Mouse (Mus musculus) cerebellum, adult 11-12 months (tissue): Measurements from ENCODE around the gene Mfap2.

Experiments used
- DNase-seq: peaks from one replicate; pipeline ENCODE4 v3.0.0; 2022

Mfap2 gene

DNA sequence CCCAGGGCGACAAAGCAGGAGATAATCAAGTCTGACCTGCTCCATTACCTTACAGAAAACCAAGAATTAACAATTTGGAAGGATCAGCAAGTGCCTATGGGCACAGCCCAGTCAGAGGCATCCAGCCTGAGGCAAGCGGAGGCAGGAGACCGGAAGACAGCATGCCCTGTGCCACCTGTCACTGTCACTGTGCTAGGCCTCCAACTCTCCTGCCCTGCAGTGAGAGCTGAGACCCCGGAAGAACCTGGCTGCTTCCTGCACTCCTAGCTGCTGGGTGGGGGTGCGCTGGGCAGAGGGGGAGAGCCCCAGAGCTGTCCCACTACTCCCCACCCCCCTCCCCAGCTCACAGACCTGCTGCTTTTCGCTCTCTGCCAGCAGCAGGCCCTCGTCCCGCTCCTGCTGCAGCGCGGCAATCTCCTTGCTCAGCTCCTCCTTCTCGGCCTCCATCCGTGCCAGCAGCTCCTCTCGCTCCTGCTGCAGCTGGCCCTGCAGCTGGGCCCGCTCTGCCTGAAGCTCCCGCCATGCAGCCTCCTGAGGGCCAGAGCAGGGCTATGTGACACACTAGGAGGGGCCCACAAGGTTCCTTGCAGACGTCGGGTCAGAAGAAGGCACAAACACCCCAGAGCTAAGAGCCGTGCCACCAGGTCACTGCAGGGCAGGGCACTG, 20.5 kb downstream of the Mfap2 start:
- DNase-seq: peak; percentile 67

DNA sequence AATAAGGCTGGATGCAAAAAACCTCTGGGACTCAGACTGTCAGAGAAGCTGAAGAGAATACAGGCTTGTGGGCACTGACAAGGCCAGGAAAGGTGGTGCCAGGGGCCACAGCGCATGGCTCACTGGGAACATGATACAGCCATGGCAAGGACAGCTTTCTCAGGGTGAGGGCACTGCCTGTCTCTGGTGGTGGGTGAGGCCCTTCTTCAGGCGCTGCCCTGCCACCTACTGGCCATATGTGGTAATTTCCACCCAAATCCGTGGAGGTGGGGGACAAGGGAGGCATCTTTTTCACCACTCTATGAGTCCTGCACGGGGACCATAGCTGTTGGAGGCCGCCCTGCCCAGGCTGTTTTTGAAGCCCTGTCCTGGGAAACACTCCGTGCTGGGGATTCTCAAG, 21.5 kb downstream of the Mfap2 start:
- peak; percentile 84 for DNase-seq

DNA sequence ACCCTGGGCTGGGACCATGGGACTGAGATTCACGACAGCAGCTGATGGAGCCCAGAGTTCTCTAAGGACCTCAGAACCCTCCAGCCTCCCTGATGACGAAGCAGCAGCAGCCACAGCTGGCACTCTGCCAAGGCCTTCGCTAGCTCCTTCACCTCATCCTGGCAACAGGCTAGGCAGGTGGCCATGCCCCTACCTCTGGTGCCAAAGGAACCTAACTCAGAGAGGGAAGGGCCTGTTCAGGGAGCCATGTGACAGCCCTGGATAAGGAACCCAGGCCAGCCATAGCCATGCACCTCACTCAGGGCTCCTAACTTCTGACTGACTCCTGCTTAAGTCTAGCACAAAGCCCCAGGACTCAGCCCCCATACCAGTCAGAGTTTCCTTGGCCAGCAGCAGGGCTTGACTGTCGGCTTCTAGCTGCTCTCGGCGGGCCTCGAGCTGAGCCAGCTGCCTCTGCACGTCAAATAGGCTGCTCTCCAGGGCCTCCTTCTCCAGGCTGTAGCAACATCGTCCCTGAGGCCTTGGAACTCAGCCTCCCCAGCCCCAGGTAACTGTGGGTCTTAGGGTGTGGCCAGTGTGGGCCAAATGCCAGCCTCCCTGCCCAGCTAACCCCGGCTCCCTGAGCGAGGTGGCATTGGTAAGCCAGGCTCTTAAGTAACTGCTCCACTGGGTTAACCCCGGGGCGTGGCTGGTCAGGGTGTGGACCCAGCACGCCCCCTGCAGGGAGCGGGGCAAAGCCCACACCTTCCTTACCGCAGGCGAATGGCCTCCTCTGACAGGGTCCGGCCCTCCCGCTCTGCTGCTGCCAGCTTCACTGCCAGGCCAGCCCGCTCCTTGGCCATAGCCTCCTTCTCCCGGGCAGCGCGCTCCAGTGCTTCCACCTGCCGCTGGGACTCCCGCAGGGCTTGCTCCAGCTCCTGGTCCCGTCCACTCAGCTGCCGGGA, 23.7 kb downstream of the Mfap2 start:
- no peak for DNase-seq

DNA sequence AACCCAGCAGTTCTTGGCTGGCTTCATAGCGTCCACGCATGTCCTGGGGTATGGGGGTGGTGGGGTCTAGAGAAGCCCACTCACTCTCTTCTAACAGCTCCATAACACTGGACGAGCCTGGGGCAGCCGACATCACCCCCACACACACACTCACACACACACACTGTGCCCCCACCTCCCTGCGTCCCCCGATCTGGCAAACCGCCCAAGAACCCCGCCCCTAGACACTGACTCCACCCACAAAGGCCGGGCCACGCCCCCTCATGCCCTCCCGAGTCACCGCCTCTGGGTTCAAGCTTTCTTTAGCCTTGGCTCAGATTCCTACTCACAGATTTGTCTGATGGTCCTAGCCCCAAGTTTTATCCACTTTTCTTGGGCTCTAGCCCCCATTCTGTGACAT, 30.9 kb downstream of the Mfap2 start:
- DNase-seq: no peak

DNA sequence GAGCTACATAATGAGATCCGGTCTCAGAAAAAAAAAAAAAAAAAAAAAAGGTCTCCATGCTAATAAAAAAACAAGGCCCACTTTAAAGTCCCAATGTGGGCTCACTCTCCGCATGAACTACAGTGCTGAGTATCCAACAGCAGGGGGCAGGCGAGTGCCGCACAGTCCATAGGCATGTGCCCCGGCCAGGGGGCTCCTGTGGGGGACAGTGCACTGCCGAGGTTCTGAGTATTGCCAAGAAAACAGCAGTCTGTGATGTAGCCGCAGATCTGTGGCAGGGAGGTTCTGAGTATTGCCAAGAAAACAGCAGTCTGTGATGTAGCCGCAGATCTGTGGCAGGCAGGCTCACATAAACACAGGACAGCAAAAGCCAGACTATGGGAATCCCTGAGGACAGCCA, 34.6 kb downstream of the Mfap2 start:
- peak; percentile 39 for DNase-seq

DNA sequence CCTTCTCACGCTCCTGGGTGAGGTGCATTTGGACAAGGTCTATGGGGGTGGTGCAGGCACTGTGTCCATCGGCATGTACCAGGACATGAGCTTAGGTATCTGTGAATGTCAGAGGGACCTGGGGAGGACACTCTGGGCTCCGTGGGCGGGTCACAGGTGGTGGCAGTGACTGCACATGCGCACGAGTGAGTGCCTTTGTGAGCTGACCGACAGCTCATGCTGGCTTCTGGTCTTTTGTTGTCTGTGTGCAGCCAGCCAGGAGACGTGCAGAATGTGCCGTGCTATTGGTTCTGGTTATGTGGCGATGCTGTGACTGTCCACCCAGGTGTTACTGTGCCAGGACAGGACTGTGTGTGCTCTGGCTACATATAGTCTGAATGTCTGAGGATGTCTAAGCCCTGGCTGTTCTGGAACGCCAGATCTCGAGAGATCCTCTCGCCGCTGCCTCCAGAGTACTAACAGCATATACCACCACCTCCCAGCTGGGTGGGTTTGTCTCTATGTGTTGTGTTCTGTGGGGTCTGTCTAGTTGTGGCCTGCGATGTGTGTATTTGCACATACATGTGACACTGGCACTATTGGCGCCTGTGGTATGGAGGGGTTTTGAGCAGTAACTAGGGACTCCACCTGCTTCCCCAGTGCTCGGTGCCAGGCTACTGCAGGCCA, 38.7 kb downstream of the Mfap2 start:
- no peak for DNase-seq

DNA sequence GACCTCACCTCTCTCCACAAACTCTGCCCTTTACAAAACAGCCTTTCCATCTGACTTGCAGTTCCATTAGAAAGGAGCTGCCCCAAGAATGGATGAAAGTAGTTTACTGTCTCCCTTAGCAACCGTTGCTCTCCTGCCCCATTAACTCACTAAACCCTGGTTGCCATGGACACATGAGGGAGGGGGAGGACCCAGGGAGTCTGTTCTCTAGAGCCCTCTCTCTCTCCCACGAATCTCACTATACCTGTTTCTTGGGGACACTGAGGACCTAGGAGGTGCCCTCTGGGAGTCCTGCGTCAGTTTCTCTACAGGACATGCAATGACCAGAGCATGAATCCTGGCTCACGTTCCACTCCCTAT, 39.2 kb downstream of the Mfap2 start:
- DNase-seq: no peak

DNA sequence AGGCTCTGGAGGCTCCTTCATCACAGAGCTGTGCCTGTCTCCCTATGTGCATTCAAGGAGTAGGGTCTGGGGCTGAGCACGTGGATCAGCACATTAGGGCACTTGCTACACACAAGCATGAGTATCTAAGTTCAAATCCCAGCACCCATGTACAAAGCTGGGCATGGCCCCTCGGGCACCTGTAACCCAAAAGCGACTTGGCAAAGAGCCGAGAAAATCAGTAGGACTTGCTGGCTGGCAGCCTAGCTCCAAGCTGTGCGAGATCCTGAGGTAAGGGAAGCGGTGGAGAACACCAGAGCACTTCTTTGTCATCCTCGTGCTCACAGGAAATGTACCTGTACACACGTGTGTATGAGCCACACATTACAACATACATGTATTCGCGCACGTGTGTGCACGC, 42.2 kb downstream of the Mfap2 start:
- no peak for DNase-seq

DNA sequence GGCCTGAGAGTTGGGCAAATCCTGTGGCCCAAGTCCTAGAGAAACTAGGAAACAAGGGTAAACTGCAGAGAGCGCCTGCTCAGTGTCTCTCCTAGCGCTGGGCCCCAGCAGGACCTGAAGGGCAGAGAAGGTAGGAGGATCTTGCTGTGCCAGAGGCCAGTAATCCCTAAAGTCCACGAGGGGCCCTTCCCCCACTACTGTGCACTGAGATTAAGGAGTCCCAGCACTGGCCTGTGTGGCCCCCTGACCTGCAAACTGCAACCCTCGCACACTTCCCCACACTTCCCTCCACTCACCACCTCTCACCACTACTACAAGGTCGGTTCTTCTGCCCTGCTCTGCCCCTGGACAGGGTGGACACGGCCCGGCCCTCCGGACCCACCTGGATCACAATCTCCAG, 42.9 kb downstream of the Mfap2 start:
- DNase-seq: no peak

DNA sequence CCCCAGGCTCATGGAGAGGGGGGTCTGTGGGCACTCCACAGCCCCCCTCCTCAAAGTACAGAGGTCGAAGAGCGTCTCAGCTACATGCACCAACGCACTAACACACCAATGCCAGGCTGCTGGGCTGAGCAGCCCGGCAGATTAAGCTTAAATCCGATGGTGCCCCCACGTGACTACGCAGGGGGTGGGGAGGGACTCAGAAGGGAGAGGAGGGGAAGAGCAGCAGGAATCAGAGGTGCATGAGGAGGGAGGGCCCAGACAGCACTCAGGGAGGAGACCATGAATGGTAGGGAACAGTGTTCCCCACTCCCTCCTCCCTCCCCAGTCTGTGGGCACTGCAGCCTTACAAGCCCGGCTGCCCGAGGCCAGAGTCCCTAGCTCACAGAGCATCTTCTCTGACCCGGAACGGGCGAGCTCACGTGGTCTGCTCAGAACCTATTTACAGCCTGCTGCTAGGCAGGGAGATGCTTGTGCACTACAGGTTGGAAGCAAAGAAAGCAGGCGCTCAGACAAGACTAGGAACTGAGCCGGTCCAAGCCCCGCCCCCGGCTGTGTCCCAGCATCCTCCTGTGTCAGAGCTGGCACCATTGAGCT, 43.4 kb downstream of the Mfap2 start:
- DNase-seq: peak; percentile 86

DNA sequence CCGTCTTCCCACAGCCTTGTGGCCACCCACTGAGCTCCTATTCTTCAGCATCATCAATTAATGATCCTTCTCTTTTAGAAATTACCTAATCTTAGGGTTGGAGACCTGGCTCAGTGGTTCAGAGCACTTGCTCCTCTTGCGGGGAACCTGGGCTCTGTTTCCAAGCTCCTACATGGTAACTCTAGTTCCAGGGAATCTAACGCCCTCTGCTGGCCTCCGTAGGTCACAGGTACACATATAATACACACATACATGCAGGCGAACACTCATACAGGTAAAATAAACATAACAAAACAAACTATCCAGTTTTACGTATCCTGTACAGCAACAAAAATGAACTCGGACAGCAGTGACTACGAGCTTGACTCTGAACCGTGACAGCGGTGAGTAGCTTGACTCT, 46.8 kb downstream of the Mfap2 start:
- no peak for DNase-seq

DNA sequence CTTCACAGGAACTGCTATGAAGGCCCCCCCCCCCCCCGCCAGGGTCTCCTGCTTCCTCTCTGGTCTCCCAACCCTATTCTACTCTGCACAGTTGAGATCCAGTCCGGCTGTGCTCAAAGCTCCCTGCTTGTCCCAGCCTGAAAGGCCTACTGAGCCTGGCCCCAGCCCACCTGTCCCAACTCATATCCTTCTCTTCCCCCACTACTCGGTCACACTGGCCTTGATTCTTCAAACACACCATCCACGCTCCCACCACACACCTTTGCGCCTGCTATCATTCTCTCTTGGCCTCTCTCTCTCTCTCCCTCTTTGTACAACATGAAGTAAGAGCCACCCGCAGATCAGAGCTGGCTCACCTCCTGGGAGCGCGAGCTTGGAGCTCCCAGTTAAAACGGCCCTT, 48.6 kb downstream of the Mfap2 start:
- DNase-seq: no peak

DNA sequence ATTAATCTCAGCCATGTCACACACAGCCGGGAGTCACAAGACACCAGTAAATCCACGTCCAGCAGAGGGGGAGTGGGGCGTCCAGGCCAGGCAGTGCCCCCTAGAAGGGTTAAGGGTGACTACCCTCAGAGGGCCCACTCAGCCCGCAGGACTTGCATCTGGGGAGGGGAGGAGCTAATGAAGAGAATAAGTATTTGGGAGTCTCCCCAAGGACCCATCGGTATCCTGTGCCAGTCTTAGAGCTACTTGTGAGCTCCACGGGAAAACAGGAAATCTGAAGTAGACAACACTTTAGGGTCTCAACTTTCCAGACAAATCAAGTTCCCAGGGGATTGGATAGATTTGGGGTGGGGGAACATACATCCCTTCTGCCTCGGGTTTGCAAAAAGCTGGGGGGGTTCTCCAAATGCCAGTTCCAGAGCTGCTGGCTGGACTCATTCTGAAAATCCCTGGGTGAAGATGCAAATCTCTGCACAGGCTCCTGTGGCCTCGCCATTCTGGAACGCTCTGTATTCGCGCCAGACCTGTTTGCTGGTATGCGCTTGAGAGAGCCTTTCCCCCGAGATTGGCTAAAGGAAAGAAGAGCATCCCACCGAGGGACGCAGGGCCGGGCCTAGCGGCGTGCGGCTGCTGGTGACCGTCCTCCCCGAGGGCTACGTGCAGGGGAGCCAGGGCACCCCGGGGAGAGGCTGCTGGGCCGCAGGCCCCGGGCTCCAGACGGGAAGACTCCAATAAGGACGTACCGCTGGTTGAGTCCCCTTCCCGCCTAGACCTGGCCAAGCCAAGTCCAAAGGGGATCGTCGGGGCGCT, 49.6 kb downstream of the Mfap2 start:
- DNase-seq: peak; percentile 64

DNA sequence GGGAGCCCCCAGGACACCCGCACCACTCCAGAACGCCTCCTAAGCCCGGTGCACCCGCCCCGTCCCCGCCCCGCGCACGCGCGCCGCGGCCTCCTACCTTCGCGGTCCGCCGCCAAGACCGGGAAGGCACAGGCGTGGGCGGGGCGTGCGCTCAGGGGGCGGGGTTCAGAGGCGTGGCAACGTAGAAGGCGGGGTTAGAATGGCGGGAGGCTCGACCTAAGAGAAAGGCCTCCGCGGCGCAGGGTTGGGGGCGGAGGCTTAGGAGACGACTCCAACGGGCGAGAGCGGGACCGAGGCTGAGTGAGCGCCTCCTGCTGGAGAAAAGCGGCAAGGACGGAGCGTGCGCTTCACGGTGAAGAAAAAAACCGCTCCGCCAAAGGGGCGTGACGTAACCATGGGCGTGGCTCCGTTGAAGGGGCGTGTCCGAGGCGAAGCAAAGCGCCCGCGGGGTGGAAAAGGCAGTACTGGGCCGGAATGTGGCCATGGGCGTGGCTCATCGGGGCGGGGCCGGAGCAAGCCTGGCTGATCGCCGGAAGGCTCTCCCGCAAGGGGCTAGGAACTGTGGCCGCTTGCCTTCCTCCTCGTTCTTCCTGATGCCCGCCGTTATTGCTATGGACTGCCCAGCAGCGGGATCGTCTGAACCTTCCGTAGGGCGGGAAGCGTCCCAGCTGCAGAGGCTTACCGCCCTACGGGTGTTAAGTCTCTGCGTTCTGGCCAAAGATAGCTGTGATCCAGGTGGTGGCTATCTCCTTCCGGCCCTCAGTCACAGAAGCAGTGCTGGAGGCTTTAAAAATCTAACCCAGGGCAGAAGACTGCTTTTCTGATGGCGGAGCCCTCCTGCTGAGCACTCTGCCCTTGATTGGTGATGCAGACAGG, 50.4 kb downstream of the Mfap2 start, which contains the start of gene Crocc:
Gene Crocc (minus strand): TSS at position 125 of the 876 bp plus-strand sequence.
- DNase-seq: peak; percentile 99

DNA sequence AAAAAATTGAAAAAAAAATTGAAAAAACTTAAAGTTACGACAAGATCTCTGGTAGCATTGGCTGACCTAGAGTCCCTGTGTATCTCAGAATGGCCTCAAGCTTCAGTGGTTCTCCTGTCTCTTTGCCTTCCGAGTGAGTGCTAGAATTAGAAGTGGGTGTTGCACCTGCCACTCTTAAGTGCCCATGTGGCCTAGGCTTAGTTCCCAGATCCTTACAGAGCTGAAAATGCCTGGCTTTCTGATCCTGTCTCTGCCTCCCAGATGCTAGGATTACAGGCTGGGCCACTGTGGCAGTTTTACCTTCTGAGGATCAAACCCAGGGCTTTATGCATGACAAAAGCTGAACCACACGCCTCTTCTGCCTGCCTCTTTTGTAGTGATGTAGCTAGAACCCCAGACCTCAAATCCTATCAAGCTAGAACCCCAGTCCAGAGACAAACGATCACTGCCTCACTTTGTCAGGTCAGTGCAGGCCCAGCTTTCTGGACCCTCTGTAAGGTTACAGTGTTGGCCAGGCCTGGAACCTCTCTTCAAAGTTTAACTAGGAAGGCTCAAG, 54.0 kb downstream of the Mfap2 start:
- DNase-seq: no peak

DNA sequence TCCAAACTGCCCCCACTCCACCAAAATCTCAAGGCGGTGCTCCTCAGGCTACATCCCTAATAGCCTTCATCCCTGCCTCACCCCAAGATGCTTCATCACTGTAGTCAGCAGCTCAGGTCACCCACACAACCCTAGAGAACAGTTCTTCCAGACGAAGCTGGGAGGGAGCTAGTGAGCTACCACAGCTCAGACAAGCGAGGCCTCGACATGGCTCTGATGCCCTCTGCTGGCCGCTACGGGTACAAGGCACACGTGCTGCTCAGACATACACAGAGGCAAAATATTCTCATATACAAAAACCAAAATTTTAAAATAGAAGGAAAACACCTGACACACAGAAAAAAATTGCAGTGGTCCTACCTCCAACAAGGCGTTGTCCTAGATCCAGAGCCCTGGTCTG, 54.9 kb downstream of the Mfap2 start:
- DNase-seq: peak; percentile 82
